Mouse (Mus musculus): ENCODE data around the gene Rbm34. TPM values are rescaled to one million over a fixed set of nuclear protein-coding genes. Genes with fewer than 3 reads are reported as not detected.

The Rbm34 gene
- polyA plus RNA-seq, 1 experiment from 2014 or later: 20.3 TPM

DNA sequence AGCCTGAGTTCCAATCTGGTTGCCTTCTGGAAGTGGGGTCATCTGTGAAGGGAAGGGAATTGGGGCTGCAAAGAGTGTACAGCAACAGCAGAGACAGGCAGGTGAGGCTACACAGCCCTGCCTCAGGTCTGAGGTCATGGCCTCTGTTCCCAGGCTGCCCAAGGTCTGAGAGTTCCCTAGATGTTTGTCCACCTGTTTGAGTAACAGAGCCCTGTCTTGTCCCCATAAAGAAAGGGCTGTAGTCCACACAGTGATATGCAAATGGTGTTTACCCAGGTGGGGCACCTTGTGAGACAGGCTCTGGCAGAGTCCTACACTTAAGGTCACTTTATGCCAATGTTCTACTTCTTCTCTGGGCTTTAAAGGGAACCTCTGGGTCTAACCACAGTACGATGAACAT is 69.3 kb downstream of the Rbm34 start:
- no peaks in the 10 kb centered on the region for H3K4me1 ChIP-seq (ENCODE audit: control insufficient read depth, insufficient read depth, low read length)
- ATAC-seq (ENCODE audit: low read depth) (no peak), DNase-seq (ENCODE audit: low spot score) (no peak)
- no peak overlapping the region for H3K4me3 ChIP-seq (ENCODE audit: low read depth, low read length)
- no peaks in the 10 kb centered on the region for H3K27me3 ChIP-seq (replicated peaks; ENCODE audit: control insufficient read depth, insufficient read depth, low read length)
- H3K27ac ChIP-seq (replicated peaks; ENCODE audit: low read depth, low read length): no peak overlapping the region
- 71% methylated on average over 1 of the region's 1 CpGs for WGBS
- no peak overlapping the region for H3K9ac ChIP-seq (ENCODE audit: low read depth, low read length)
- no peaks in the 10 kb centered on the region for H3K36me3 ChIP-seq (ENCODE audit: control insufficient read depth, insufficient read depth, low read length)
- no peaks in the 10 kb centered on the region for H3K9me3 ChIP-seq (ENCODE audit: control insufficient read depth, low read length)
- H3K4me2 ChIP-seq (ENCODE audit: low read depth, low read length): no peak overlapping the region

DNA sequence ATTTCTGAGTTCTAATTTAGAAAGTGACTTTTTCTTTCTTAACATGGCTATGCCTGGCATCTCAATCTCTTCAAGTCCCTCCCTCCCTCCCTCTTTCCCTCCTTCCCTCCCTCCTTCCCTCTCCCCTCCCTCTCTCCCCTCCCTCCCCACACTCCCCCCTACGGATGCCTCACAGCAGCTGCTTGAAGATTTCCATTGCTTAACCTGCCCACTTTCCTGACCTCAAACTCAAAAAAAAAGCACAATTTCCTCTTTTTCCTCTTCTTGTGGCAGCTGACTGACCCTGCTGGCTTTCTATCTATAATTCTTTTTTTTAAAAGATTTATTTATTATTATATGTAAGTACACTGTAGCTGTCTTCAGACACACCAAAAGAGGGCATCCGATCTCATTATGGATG is 69.8 kb downstream of the Rbm34 start:
- WGBS: 57% methylated on average over 2 of the region's 2 CpGs
- no peak overlapping the region for H3K4me3 ChIP-seq (ENCODE audit: low read depth, low read length)
- H3K27ac ChIP-seq (replicated peaks; ENCODE audit: low read depth, low read length): no peak overlapping the region
- no peak overlapping the region for H3K9ac ChIP-seq (ENCODE audit: low read depth, low read length)
- ATAC-seq (ENCODE audit: low read depth) (no peak), DNase-seq (ENCODE audit: low spot score) (no peak)
- no peaks in the 10 kb centered on the region for H3K4me1 ChIP-seq (ENCODE audit: control insufficient read depth, insufficient read depth, low read length)
- no peak overlapping the region for H3K4me2 ChIP-seq (ENCODE audit: low read depth, low read length)
- H3K36me3 ChIP-seq (ENCODE audit: control insufficient read depth, insufficient read depth, low read length): no peaks in the 10 kb centered on the region
- H3K27me3 ChIP-seq (replicated peaks; ENCODE audit: control insufficient read depth, insufficient read depth, low read length): no peaks in the 10 kb centered on the region
- no peaks in the 10 kb centered on the region for H3K9me3 ChIP-seq (ENCODE audit: control insufficient read depth, low read length)

Other genes starting within 250 kb of the Rbm34 start
- gene Tomm20, start 25.2 kb downstream of the Rbm34 start, polyA plus RNA-seq (2014; fragmentation: Nextera tagmentation; extraction: Ambion mirVana): 200 and 217 TPM in 2 replicates
- 35.4 and 38.7 TPM in 2 replicates for gene Pard3, start 92.8 kb upstream of the Rbm34 start, polyA plus RNA-seq (2014; fragmentation: Nextera tagmentation; extraction: Ambion mirVana)